Mouse (Mus musculus) lung, postnatal 0 days (tissue): ENCODE measurements around the gene Dhdh. TPM values are rescaled to one million over a fixed set of nuclear protein-coding genes. Genes with fewer than 3 reads are reported as not detected.

Experiments used
- ATAC-seq: fragments of 200-750 bp; cut with Nextera tagmentation; 2 replicates; pipeline ENCODE4 v1.8.0; 2017; ENCODE audit warnings: moderate library complexity
- DNase-seq: peaks from one replicate; pipeline ENCODE4 v3.0.0-alpha.2; 2016; ENCODE audit warnings: low spot score
- H3K27ac ChIP-seq: fragments of 300-500 bp; sonication (generic); 2 replicates; pipeline ENCODE4 v1.5.1; 2014; ENCODE audit warnings: antibody characterized with exemption, mild to moderate bottlenecking, low read length, mixed read lengths
- H3K27me3 ChIP-seq: fragments of 300-500 bp; sonication (generic); replicated peaks from 2 replicates; pipeline ENCODE4 v1.6.1; 2014; ENCODE audit warnings: low read length, mixed read lengths; ENCODE audit not compliant: insufficient read depth
- H3K36me3 ChIP-seq: fragments of 300-500 bp; sonication (generic); 2 replicates; pipeline ENCODE4 v1.6.1; 2014; ENCODE audit warnings: low read length, mixed read lengths; ENCODE audit not compliant: insufficient read depth
- H3K4me1 ChIP-seq: fragments of 300-500 bp; sonication (generic); 2 replicates; pipeline ENCODE4 v1.6.1; 2014; ENCODE audit warnings: antibody characterized with exemption, low read depth, low read length, mixed read lengths; ENCODE audit not compliant: insufficient read depth
- H3K4me2 ChIP-seq: fragments of 300-500 bp; sonication (generic); replicated peaks from 2 replicates; pipeline ENCODE4 v1.6.1; 2014; ENCODE audit warnings: low read depth, mild to moderate bottlenecking, low read length, moderate library complexity, mixed read lengths
- H3K4me3 ChIP-seq: fragments of 300-500 bp; sonication (generic); 2 replicates; pipeline ENCODE4 v1.5.1; 2014; ENCODE audit warnings: low read depth, low read length
- H3K9ac ChIP-seq: fragments of 300-500 bp; sonication (generic); replicated peaks from 2 replicates; pipeline ENCODE4 v1.6.1; 2014; ENCODE audit warnings: low read depth, mild to moderate bottlenecking
- H3K9me3 ChIP-seq: fragments of 300-500 bp; sonication (generic); 2 replicates; pipeline ENCODE4 v1.6.1; 2016; ENCODE audit warnings: low read length, mixed read lengths
- CTCF ChIP-seq: IDR thresholded peaks from 2 replicates; pipeline ENCODE4 v1.5.1; 2016; ENCODE audit warnings: antibody characterized with exemption, mild to moderate bottlenecking
- EP300 ChIP-seq: IDR thresholded peaks from 2 replicates; pipeline ENCODE4 v1.6.1; 2016; ENCODE audit warnings: antibody characterized with exemption, mild to moderate bottlenecking, control low read depth
- WGBS: fragments of 180-500 bp; shearing (Covaris S2); extraction: QIAGEN DNeasy Blood & Tissue Kit; methylation state at CpG from one replicate; pipeline ENCODE4 v1.1.7; 2014; 5-methylcytosine and 5-hydroxymethylcytosine counted together
- polyA plus RNA-seq: library from polyadenylated mRNA; unstranded; fragments of >200 nt; fragmentation: Nextera tagmentation; extraction: Ambion mirVana; gene quantifications from 2 replicates; pipeline ENCODE4 v1.2.1, GENCODE M21; 2015

Gene Dhdh
- polyA plus RNA-seq, 1 experiment from 2014 or later, result 3.5 TPM

- peaks cover 22% of the 10 kb centered on the region for H3K36me3 ChIP-seq
- no peak for TF ChIP-seq CTCF
- no peak for TF ChIP-seq EP300
- ATAC-seq, result no peak
- 95% methylated on average over 6 of the region's 6 CpGs for WGBS
- H3K4me3 ChIP-seq, result no peak overlapping the region
- no peaks in the 10 kb centered on the region for H3K27me3 ChIP-seq
- H3K4me2 ChIP-seq, result no peak overlapping the region
- H3K4me1 ChIP-seq, result no peaks in the 10 kb centered on the region
- DNase-seq, result no peak
- H3K9ac ChIP-seq, result no peak overlapping the region
- H3K9me3 ChIP-seq, result no peaks in the 10 kb centered on the region
- H3K27ac ChIP-seq, result no peak overlapping the region
Observed at GRCm38 (mm10) chr7:45498427-45498826, 9.8 kb upstream of the Dhdh start.

DNA sequence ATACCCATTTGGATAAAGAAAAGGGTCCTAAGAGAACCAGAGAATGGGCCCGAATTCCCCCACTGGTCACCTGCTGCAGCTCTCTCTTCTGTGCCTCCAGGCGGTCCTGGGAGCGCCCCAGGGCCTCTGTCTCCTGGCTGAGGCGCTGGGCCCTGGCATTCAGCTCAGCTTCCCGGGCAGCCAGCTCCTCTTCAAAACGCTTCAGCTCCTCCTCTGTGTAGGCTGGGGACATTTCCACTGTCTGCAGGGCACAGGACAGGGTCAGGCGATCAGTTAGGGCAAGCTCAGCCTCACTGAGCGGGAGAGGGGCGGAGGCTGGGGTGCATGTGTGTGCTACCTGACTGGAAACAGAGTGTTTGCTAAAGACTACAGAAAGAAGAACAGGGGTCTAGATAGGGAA, 5.9 kb upstream of the Dhdh start:
- H3K4me2 ChIP-seq, result no peak overlapping the region
- no peaks in the 10 kb centered on the region for H3K4me1 ChIP-seq
- H3K36me3 ChIP-seq, result peaks cover 15% of the 10 kb centered on the region
- no peak for DNase-seq
- WGBS, result 80% methylated on average over 9 of the region's 9 CpGs
- no peak for ATAC-seq
- TF ChIP-seq CTCF (no peak), EP300 (no peak)
- H3K27ac ChIP-seq, result no peak overlapping the region
- H3K9me3 ChIP-seq, result no peaks in the 10 kb centered on the region
- H3K4me3 ChIP-seq, result no peak overlapping the region
- no peak overlapping the region for H3K9ac ChIP-seq
- no peaks in the 10 kb centered on the region for H3K27me3 ChIP-seq

- H3K4me2 ChIP-seq, result no peak overlapping the region
- no peak for DNase-seq
- no peak overlapping the region for H3K4me3 ChIP-seq
- H3K36me3 ChIP-seq, result peaks cover 15% of the 10 kb centered on the region
- no peak overlapping the region for H3K9ac ChIP-seq
- ATAC-seq, result no peak
- no peak overlapping the region for H3K27ac ChIP-seq
- H3K27me3 ChIP-seq, result no peaks in the 10 kb centered on the region
- TF ChIP-seq CTCF (no peak), EP300 (no peak)
- 78% methylated on average over 5 of the region's 5 CpGs for WGBS
- peaks cover 3% of the 10 kb centered on the region; the same call in 1 of the 2 replicates for H3K4me1 ChIP-seq
- no peaks in the 10 kb centered on the region for H3K9me3 ChIP-seq
Observed at GRCm38 (mm10) chr7:45492951-45493350, 4.3 kb upstream of the Dhdh start.

- ATAC-seq, result no peak
- TF ChIP-seq EP300 (no peak), CTCF (no peak)
- Histone ChIP-seq H3K4me2 (no peak overlapping the region), H3K9me3 (no peaks in the 10 kb centered on the region), H3K9ac (no peak overlapping the region), H3K36me3 (peaks cover 15% of the 10 kb centered on the region), H3K4me1 (peaks cover 3% of the 10 kb centered on the region; the same call in 1 of the 2 replicates), H3K27ac (no peak overlapping the region), H3K4me3 (no peak overlapping the region), H3K27me3 (no peaks in the 10 kb centered on the region)
- WGBS, result 89% methylated on average over 8 of the region's 8 CpGs
- DNase-seq, result no peak
Observed at GRCm38 (mm10) chr7:45492225-45492844, 3.7 kb upstream of the Dhdh start.

- Histone ChIP-seq H3K4me1 (peaks cover 3% of the 10 kb centered on the region; the same call in 1 of the 2 replicates), H3K4me3 (no peak overlapping the region), H3K9ac (no peak overlapping the region), H3K4me2 (0 out of 2 replicates have a peak overlapping the region, but pooled peaks have one; percentile 22), H3K36me3 (peaks cover 15% of the 10 kb centered on the region), H3K9me3 (no peaks in the 10 kb centered on the region), H3K27me3 (no peaks in the 10 kb centered on the region), H3K27ac (no peak overlapping the region)
- DNase-seq (peak; percentile 31), ATAC-seq (peak; percentile 46)
- TF ChIP-seq EP300, result no peak
- no peak for TF ChIP-seq CTCF
- WGBS, result 19% methylated on average over 3 of the region's 3 CpGs
Observed at GRCm38 (mm10) chr7:45491264-45491663, 2.7 kb upstream of the Dhdh start.

DNA sequence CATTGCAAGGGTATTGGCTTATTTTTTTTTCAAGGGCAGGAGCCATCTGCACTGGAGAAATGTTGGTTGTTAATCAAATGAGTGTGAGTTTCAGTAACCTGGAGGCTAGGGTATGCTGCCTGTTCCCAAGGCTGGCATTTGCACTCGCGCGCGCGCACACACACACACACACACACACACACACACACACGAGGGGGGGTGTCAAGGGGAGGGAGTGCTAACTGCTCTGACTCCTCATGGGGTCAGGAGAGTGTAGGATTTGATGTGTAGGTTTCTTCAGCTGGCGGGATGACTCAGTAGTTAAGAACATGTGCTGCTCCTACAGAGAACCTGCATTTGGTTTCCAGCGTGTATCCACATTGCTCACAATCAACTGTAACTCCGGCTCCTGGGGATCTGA, 2.2 kb upstream of the Dhdh start:
- 40% methylated on average over 9 of the region's 9 CpGs for WGBS
- ATAC-seq (peak; percentile 29), DNase-seq (peak; percentile 45)
- Histone ChIP-seq H3K9ac (no peak overlapping the region), H3K36me3 (peaks cover 15% of the 10 kb centered on the region), H3K9me3 (no peaks in the 10 kb centered on the region), H3K27me3 (no peaks in the 10 kb centered on the region), H3K4me2 (0 out of 2 replicates have a peak overlapping the region, but pooled peaks have one; percentile 22), H3K4me3 (no peak overlapping the region), H3K27ac (no peak overlapping the region), H3K4me1 (peaks cover 3% of the 10 kb centered on the region; the same call in 1 of the 2 replicates)
- TF ChIP-seq CTCF (no peak), EP300 (no peak)
